Mouse (Mus musculus) heart, postnatal 0 days (tissue): ENCODE measurements around the gene Pxk.

Source experiments
- CTCF ChIP-seq: IDR thresholded peaks from 2 replicates; pipeline ENCODE4 v1.5.1; 2016; ENCODE audit warnings: antibody characterized with exemption, control low read depth, low read depth
- EP300 ChIP-seq: IDR thresholded peaks from 2 replicates; pipeline ENCODE4 v1.6.1; 2016; ENCODE audit warnings: antibody characterized with exemption, low read depth

DNA sequence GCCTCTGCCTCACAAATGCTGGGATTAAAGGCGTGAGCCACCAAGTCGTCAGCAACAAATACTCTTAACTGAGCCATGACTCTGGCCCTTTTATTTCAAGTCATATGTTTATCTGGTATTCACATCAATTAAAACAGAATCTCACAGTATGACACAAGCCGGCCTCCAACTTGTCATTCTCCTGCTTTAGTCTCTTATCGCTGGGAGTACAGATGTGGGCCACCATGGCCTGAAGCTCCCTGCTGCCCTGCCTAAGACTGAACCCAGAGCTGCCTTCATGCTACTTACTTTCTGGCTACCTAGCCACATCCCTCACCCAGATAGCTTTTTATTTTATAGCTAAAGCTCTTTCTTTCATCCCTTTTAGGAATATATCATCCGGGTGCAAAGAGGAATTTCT is 21.4 kb downstream of the Pxk start:
- no peak for TF ChIP-seq CTCF
- TF ChIP-seq EP300 = no peak
